Mouse (Mus musculus) lung, adult 2 months (tissue): Measurements from ENCODE around the gene Blmh.

Experiments used
- CTCF ChIP-seq: fragments of 200-500 bp; IDR thresholded peaks from 2 replicates; pipeline ENCODE4 v1.5.1; 2011; ENCODE audit warnings: mild to moderate bottlenecking, low read length, control low read depth; ENCODE audit not compliant: insufficient read depth
- POLR2A ChIP-seq: fragments of 200-500 bp; IDR thresholded peaks from 2 replicates; pipeline ENCODE4 v1.6.1; 2011; ENCODE audit warnings: low read depth, mild to moderate bottlenecking, control low read depth, low read length, borderline replicate concordance; ENCODE audit errors: extremely low read depth

DNA sequence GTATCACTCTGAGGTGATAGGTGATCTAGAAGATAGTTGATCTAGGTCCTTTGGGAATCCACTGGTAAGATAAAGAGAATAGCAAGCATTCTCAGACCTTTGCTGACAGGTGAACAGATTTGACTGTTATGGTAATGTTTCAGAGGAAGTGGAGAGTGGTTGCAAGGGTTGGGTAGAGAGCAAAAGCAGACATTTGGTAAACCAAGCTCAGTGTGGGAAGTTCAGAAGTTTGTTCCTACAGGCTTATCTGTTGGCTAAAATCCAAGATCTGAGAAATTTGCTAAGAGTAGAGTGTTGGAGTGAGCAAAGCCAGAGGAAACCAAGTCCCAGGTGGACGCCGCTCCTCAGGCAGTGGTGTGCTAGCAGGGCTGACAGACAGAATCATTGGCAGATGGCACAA, 45.7 kb downstream of the Blmh start:
- TF ChIP-seq POLR2A = no peak
- TF ChIP-seq CTCF = no peak
